Mouse (Mus musculus) embryonic facial prominence, embryonic 13.5 days (tissue): ENCODE data around the gene Tsc22d4. TPM values are rescaled to one million over a fixed set of nuclear protein-coding genes. Genes with fewer than 3 reads are reported as not detected.
"Not testable (repeated sequence)": the region's sequence is repeated elsewhere in the genome, so short reads cannot be mapped to it uniquely, and the experiment has no call there.

Experiments
- ATAC-seq: fragments of 200-750 bp; cut with Nextera tagmentation; 2 replicates; pipeline ENCODE4 v1.8.0; 2017; ENCODE audit warnings: low read depth; ENCODE audit not compliant: insufficient number of reproducible peaks, insufficient read depth, low FRiP score, low TSS enrichment
- H3K27ac ChIP-seq: fragments of 300-500 bp; sonication (generic); 2 replicates; pipeline ENCODE4 v1.5.1; 2015; ENCODE audit warnings: moderate library complexity, mild to moderate bottlenecking, inconsistent platforms
- H3K27me3 ChIP-seq: fragments of 300-500 bp; sonication (generic); 2 replicates; pipeline ENCODE4 v1.6.1; 2015; ENCODE audit warnings: mild to moderate bottlenecking, inconsistent platforms
- H3K36me3 ChIP-seq: fragments of 300-500 bp; sonication (generic); 2 replicates; pipeline ENCODE4 v1.6.1; 2015; ENCODE audit warnings: mild to moderate bottlenecking, inconsistent platforms
- H3K4me1 ChIP-seq: fragments of 300-500 bp; sonication (generic); 2 replicates; pipeline ENCODE4 v1.6.1; 2015; ENCODE audit warnings: inconsistent platforms
- H3K4me2 ChIP-seq: fragments of 300-500 bp; sonication (generic); 2 replicates; pipeline ENCODE4 v1.6.1; 2015; ENCODE audit warnings: moderate library complexity, mild to moderate bottlenecking, inconsistent platforms
- H3K4me3 ChIP-seq: fragments of 300-500 bp; sonication (generic); 2 replicates; pipeline ENCODE4 v1.5.1; 2015; ENCODE audit warnings: mild to moderate bottlenecking, inconsistent platforms
- H3K9ac ChIP-seq: fragments of 300-500 bp; sonication (generic); 2 replicates; pipeline ENCODE4 v1.6.1; 2015; ENCODE audit warnings: mild to moderate bottlenecking, inconsistent platforms
- H3K9me3 ChIP-seq: fragments of 300-500 bp; sonication (generic); 2 replicates; pipeline ENCODE4 v1.6.1; 2016; ENCODE audit warnings: inconsistent platforms
- WGBS: fragments of 180-500 bp; shearing (Covaris S2); methylation state at CpG from one replicate; pipeline ENCODE4 v1.1.7; 2015; ENCODE audit warnings: mixed read lengths; 5-methylcytosine and 5-hydroxymethylcytosine counted together
- polyA plus RNA-seq: library from polyadenylated mRNA; unstranded; fragments of >200 nt; fragmentation: Nextera tagmentation; extraction: Ambion mirVana; gene quantifications from 2 replicates; pipeline ENCODE4 v1.2.1, GENCODE M21; 2015

The Tsc22d4 gene
- polyA plus RNA-seq, result 129 and 134 TPM in 2 replicates

DNA sequence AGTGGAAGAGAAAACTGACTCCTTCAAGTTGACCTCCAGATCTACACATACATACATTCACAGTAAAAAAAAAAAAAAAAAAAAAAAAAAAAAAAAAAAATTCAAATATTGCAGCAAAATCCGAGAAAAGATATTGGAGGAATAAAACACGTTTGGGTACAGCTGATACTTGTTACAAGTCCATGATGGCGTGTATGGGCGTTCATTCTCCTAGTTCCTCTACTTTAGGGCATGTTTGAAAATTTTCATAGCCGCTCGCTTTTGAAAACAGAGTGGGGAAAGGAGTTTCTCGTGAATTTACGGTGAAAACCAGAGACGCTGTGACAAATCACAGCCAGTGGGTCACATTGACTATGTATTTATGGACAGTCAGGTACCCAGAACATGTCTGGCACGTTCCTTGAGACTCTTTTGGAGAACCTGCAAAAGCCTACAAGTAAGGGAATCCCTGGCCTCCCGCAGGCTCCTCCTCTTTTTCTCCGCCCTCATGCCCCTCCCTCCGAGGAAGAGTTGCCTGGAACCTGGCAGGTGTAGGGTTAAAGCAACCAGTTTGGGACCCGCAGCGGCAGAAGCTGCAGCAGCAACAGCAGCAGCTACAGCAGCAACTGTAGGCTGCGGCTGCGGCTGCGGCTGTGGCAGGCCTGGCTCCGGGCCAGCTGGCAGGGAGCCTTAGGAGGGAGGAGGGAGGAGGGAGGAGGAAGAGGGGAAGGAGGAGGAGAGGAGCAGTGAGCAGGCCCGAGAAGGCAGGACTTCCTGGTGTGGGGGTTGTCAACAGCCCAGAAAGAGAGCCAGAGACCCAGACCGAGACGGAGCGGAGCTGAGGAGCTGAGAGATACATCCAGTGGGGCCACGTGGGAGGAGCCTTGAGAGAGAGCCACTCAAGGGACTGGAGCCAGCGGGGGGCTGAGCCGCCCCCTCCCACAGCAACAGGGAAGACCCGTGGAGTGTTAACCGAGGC lies at the start of gene Tsc22d4:
Tsc22d4 (plus strand) TSS at position 517 of the 958 bp plus-strand sequence.
- no peaks in the 10 kb centered on the region for H3K9me3 ChIP-seq
- 3% methylated on average over 28 of the region's 28 CpGs for WGBS
- H3K4me2 ChIP-seq, result peak within 1 kb of the TSS; percentile 99
- peak; percentile 85 for ATAC-seq
- H3K4me3 ChIP-seq, result peak within 1 kb of the TSS; percentile 69
- H3K9ac ChIP-seq, result peak within 1 kb of the TSS; percentile 90
- peak within 1 kb of the TSS; percentile 98 for H3K27ac ChIP-seq
- H3K36me3 ChIP-seq, result peaks cover 4% of the 10 kb centered on the region
- no peaks in the 10 kb centered on the region for H3K27me3 ChIP-seq
- peaks cover 39% of the 10 kb centered on the region for H3K4me1 ChIP-seq

DNA sequence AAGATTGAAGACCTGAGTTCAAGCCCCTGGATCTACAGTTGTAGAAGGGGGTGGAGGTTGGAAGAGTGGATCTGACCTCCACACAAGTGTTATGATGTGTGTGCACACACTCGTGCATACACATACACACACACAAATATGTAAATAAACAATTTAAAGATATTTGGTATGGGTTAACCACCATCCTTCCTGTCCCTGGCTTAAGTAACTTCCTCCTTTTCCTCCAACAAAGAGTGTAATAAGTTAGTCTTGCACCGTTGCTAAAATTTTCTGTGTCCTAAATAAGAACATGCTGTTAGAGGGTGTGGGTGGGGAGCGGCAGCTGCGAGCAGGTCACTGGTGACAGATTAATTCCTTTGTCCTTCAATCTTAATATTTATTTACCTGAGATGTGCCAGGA lies 49.6 kb upstream of the Tsc22d4 start:
- Histone ChIP-seq H3K4me1 (no peaks in the 10 kb centered on the region), H3K36me3 (no peaks in the 10 kb centered on the region), H3K27me3 (no peaks in the 10 kb centered on the region), H3K9ac (no peak overlapping the region), H3K4me2 (no peak overlapping the region), H3K4me3 (no peak overlapping the region), H3K9me3 (no peaks in the 10 kb centered on the region), H3K27ac (no peak overlapping the region)
- WGBS, result 72% methylated on average over 4 of the region's 4 CpGs
- ATAC-seq, result no peak

DNA sequence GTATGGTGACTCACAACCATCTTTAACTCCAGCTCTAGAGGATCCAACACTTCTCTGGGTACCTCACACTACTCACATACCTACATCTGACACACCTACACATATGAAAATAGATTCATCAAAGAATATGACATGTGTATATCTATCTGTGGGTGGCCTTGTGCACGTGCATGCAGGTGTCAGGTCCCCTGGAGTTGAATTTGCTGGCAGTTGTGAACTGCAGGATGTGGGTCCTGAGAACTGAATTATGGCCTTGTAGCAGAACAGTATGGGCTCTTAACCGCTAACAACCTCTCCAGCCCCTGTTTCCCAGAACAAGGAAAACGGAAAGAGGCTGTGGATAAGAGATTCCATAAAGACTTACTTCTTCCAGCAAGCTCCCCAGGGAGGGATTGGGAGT lies 46.5 kb upstream of the Tsc22d4 start:
- no peaks in the 10 kb centered on the region for H3K9me3 ChIP-seq
- H3K4me3 ChIP-seq, result no peak overlapping the region
- no peaks in the 10 kb centered on the region for H3K36me3 ChIP-seq
- H3K9ac ChIP-seq, result no peak overlapping the region
- 64% methylated on average over 3 of the region's 3 CpGs for WGBS
- no peak overlapping the region for H3K27ac ChIP-seq
- no peaks in the 10 kb centered on the region for H3K4me1 ChIP-seq
- no peaks in the 10 kb centered on the region for H3K27me3 ChIP-seq
- H3K4me2 ChIP-seq, result no peak overlapping the region
- ATAC-seq, result no peak

DNA sequence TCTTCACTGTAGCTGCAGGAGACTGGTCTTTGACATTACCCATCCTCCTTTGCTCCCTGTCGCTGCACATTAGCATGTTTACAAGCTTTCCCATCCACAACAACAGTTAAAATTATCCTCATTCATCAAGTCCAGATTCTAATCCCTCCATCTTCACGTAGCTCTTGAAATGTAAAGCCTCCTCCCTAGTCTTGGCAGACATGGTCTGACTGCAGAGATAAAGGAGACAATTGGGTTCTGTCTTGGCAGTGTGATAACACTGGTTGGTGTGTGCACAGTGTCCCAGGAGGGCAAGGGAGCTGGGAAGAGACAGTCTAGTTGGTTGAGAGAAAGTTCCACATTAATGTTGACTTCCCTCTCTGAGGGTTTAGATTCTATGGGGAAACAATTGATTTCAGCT lies 45.7 kb upstream of the Tsc22d4 start:
- Histone ChIP-seq H3K4me1 (no peaks in the 10 kb centered on the region), H3K36me3 (no peaks in the 10 kb centered on the region), H3K27me3 (no peaks in the 10 kb centered on the region), H3K4me3 (no peak overlapping the region), H3K27ac (no peak overlapping the region), H3K9ac (no peak overlapping the region), H3K4me2 (no peak overlapping the region), H3K9me3 (no peaks in the 10 kb centered on the region)
- ATAC-seq, result no peak
- 60% methylated on average over 2 of the region's 2 CpGs for WGBS

DNA sequence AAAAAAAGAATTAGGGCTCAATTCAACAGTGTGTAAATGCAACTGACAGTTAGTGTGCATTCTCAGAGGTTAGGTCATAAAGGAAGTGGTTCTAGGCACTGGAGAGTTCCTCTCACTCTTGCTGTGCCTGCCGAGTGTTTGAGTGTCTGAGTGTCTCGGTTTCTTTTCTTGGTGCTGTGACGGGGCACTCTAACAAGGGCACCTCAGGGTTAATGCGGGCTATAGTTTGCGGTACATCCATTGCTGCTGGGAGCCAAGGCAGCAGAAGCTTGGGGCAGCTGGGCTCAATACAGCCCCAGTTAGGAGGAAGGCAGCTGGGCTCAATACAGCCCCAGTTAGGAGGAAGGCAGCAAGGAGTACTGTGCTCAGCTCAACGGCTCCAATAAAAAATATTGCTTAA lies 40.3 kb upstream of the Tsc22d4 start:
- Histone ChIP-seq H3K4me1 (no peaks in the 10 kb centered on the region), H3K27me3 (no peaks in the 10 kb centered on the region), H3K4me2 (no peak overlapping the region), H3K27ac (no peak overlapping the region), H3K9me3 (no peaks in the 10 kb centered on the region), H3K36me3 (no peaks in the 10 kb centered on the region), H3K4me3 (no peak overlapping the region), H3K9ac (no peak overlapping the region)
- WGBS, result 58% methylated on average over 6 of the region's 6 CpGs
- no peak for ATAC-seq

DNA sequence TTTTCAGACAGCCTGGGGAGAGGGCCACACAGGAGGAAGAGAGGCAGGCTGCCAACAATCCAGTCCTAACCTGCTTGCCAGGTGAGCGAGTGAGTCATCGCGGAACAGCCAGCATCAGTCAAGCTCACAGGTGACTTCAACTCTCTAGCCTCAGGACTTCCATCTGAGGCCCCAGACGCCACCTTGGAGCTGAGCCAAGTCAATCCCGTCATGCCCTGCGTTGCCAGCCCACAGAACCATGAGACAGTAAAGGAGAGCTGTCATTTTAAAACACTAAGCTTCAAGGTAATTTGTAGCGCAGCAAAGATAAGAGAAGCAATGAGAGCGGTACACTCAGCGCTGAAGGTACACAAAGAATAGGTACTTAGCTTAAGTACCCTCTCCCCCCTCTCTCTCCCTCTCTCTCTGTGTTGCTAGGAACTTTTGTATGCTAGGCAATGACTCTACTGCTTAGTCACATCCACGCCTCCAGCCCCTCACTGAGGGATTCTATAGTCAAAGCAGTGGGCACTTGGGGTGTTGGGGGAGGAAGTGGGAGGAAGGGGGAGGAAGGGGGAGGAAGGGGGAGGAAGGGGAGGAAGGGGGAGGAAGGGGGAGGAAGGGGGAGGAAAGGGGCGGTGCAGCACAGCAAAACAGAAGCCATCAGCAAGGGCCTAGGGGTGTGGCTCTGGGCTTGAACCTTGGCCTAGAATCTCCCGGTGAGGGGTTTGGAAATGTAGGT lies 38.5 kb upstream of the Tsc22d4 start:
- peak overlapping the region; percentile 20; the same call in 1 of the 2 replicates for H3K4me2 ChIP-seq

DNA sequence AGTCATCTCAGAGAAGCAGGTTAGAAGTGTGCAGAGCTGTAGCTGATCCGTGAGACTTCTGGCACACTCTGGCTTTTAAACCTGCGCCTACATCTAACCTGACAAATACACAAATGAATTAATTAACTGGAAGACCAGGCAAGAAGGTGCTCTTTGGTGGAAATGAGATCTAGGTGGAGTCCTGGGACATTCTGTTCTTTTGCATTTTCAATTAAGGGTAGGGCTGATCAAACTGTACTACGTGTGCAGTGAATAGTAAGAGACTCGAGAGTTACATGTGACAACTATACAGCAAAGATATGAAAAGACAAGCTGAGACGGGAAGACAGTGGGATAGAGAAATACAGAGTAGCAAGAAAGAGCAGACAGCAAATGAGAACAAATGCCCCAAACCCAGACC lies 32.1 kb upstream of the Tsc22d4 start:
- Histone ChIP-seq H3K9ac (no peak overlapping the region), H3K4me3 (no peak overlapping the region), H3K27ac (no peak overlapping the region), H3K27me3 (no peaks in the 10 kb centered on the region), H3K9me3 (no peaks in the 10 kb centered on the region), H3K4me1 (peaks cover 8% of the 10 kb centered on the region; the same call in 1 of the 2 replicates), H3K4me2 (no peak overlapping the region), H3K36me3 (no peaks in the 10 kb centered on the region)
- 71% methylated on average over 5 of the region's 5 CpGs for whole genome bisulfite sequencing
- ATAC-seq, result no peak

More for the DNA sequence above, 38.5 kb upstream of the Tsc22d4 start:
- H3K36me3 ChIP-seq, result no peaks in the 10 kb centered on the region
- H3K4me3 ChIP-seq, result no peak overlapping the region
- peak overlapping the region; percentile 49 for H3K27ac ChIP-seq
- no peak overlapping the region for H3K9ac ChIP-seq
- no peaks in the 10 kb centered on the region for H3K27me3 ChIP-seq
- H3K9me3 ChIP-seq, result no peaks in the 10 kb centered on the region
- WGBS, result 59% methylated on average over 12 of the region's 12 CpGs
- H3K4me1 ChIP-seq, result no peaks in the 10 kb centered on the region
- peak; percentile 83; the same call in 1 of the 2 replicates for ATAC-seq

DNA sequence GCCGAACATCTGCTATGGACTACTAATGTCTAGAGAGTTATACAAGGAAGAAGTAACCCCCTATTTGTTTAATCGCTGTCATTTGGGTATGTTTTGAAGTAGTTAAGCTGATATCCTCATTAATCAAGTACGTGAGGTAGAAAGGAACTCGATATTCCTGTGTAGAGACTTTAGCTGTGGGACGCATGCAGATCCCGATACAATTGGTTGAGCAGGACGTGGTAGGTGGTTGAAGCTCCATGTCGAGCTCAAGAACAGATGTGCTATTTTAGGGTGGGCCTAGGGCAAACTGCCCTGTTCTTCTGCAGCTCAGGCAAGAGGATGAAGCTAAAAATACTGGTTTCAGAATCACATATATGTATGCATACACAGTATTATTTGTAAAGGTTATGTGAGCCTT lies 29.8 kb upstream of the Tsc22d4 start:
- Histone ChIP-seq H3K9ac (no peak overlapping the region), H3K4me1 (peaks cover 9% of the 10 kb centered on the region; the same call in 1 of the 2 replicates), H3K4me2 (no peak overlapping the region), H3K27me3 (no peaks in the 10 kb centered on the region), H3K9me3 (no peaks in the 10 kb centered on the region), H3K4me3 (no peak overlapping the region), H3K27ac (no peak overlapping the region), H3K36me3 (no peaks in the 10 kb centered on the region)
- 40% methylated on average over 8 of the region's 8 CpGs for WGBS
- ATAC-seq, result no peak

DNA sequence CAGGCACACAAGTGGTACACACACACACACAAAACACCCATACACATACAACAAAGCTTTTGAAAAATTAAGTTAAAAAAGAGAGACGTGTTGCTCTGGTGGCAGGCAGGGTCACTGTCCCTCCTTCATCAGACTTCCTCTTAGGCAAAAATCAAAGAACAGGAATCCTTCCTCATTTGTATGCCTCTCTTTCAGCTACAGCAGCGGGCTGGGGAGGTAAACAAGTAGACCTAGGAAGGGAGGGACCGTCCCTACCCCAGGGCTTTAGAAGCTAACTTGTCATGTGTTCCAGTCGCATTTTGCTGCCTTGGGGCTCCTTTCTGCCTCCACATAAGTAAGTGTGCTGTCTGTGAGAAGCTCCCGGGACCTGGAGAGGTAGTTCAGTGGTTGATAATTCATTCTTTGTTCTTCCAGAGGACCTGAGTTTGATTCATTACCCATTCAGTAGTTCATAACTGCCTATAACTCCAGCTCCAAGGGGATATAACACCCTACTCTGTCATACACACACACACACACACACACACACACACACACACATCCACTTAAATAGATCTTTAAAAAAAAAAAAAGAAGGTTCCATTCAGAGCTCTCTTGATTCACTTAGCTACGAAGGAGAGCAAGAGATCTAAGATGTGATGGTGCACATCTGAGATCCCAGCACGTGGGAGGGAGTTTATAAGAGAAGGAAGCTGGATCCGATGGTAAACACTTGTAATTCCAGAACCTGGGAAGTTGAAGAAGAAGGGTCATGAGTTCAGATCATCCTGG lies 27.3 kb upstream of the Tsc22d4 start:
- H3K36me3 ChIP-seq, result no peaks in the 10 kb centered on the region
- ATAC-seq, result no peak
- no peak overlapping the region for H3K9ac ChIP-seq
- H3K4me1 ChIP-seq, result peaks cover 10% of the 10 kb centered on the region; the same call in 1 of the 2 replicates
- 58% methylated on average over 8 of the region's 8 CpGs for whole genome bisulfite sequencing
- H3K27me3 ChIP-seq, result no peaks in the 10 kb centered on the region; the same call in 1 of the 2 replicates
- H3K27ac ChIP-seq, result no peak overlapping the region
- H3K4me3 ChIP-seq, result no peak overlapping the region
- H3K4me2 ChIP-seq, result no peak overlapping the region
- H3K9me3 ChIP-seq, result no peaks in the 10 kb centered on the region

DNA sequence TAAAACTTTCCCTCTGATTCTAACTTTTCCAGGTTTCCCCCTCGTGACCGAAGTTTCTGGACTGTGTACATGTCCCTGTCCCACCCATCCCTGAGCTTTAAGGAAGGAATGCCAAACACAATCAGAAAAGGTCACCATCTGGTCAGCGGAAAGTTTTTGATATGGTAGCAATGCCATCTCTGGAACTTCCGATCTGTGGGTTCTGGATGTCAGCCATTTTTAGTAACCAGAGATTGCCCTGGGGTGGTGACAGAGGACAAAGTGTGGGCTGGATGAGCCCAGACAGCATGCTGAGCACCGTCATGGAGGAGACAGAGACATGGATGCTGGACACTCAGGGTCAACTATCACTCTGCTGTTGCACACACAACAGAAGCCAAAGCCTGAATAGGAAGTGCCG lies 26.4 kb upstream of the Tsc22d4 start:
- no peak overlapping the region for H3K27ac ChIP-seq
- H3K9me3 ChIP-seq, result no peaks in the 10 kb centered on the region
- no peaks in the 10 kb centered on the region for H3K36me3 ChIP-seq
- no peaks in the 10 kb centered on the region; the same call in 1 of the 2 replicates for H3K27me3 ChIP-seq
- 73% methylated on average over 6 of the region's 6 CpGs for WGBS
- no peak overlapping the region for H3K4me2 ChIP-seq
- peaks cover 10% of the 10 kb centered on the region; the same call in 1 of the 2 replicates for H3K4me1 ChIP-seq
- no peak overlapping the region for H3K9ac ChIP-seq
- no peak for ATAC-seq
- H3K4me3 ChIP-seq, result no peak overlapping the region

DNA sequence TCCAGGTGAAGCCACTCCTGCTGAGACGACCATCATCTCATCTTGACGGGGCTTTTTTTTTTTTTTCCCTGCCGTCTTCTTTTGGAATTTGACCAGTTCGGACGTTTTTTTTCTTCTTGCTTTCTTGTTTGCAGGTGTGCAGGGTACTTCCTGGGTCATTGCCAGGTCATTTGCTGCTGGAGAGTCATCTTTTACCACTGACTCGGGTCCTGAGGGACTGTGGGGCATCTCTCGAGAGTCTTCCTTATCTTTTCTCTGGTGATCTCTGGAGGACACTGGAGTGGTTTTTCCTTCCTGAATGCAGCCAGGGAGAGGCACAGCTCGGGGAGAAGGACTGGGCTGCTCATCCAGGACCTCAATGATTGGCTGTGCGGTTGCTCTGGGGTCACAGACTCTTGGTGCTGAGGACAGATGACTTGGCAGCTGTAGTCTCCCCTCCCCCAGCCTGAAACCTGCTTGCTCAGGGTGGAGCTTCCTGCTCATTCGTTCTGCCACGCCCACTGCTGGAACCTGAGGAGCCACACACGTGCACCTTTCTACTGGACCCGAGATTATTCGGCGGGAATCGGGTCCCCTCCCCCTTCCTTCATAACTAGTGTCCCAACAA lies 24.9 kb upstream of the Tsc22d4 start:
- WGBS, result 13% methylated on average over 11 of the region's 16 CpGs
- not testable (repeated sequence) for H3K36me3 ChIP-seq, H3K27ac ChIP-seq, H3K9me3 ChIP-seq, H3K27me3 ChIP-seq, H3K4me1 ChIP-seq, ATAC-seq, H3K9ac ChIP-seq, H3K4me3 ChIP-seq
- H3K4me2 ChIP-seq, result peak overlapping the region; percentile 52
